Mouse (Mus musculus) limb, embryonic 15.5 days (tissue): Measurements from ENCODE around the gene Btnl10. TPM values are rescaled to one million over a fixed set of nuclear protein-coding genes. Genes with fewer than 3 reads are reported as not detected.

ENCODE experiments used
- ATAC-seq: fragments of 200-750 bp; cut with Nextera tagmentation; 2 replicates; pipeline ENCODE4 v1.8.0; 2017; ENCODE audit warnings: low read depth, moderate TSS enrichment; ENCODE audit not compliant: insufficient number of reproducible peaks, low FRiP score, low TSS enrichment
- H3K27ac ChIP-seq: fragments of 300-500 bp; sonication (generic); 2 replicates; pipeline ENCODE4 v1.5.1; 2015; ENCODE audit warnings: moderate library complexity, mild to moderate bottlenecking, inconsistent platforms
- H3K27me3 ChIP-seq: fragments of 300-500 bp; sonication (generic); 2 replicates; pipeline ENCODE4 v1.6.1; 2015; ENCODE audit warnings: inconsistent platforms
- H3K36me3 ChIP-seq: fragments of 300-500 bp; sonication (generic); 2 replicates; pipeline ENCODE4 v1.6.1; 2015; ENCODE audit warnings: inconsistent platforms
- H3K4me1 ChIP-seq: fragments of 300-500 bp; sonication (generic); 2 replicates; pipeline ENCODE4 v1.6.1; 2015; ENCODE audit warnings: inconsistent platforms
- H3K4me2 ChIP-seq: fragments of 300-500 bp; sonication (generic); 2 replicates; pipeline ENCODE4 v1.6.1; 2015; ENCODE audit warnings: mild to moderate bottlenecking, inconsistent platforms
- H3K4me3 ChIP-seq: fragments of 300-500 bp; sonication (generic); 2 replicates; pipeline ENCODE4 v1.5.1; 2015; ENCODE audit warnings: mild to moderate bottlenecking, inconsistent platforms
- H3K9ac ChIP-seq: fragments of 300-500 bp; sonication (generic); 2 replicates; pipeline ENCODE4 v1.6.1; 2015; ENCODE audit warnings: inconsistent platforms
- H3K9me3 ChIP-seq: fragments of 300-500 bp; sonication (generic); 2 replicates; pipeline ENCODE4 v1.6.1; 2016; ENCODE audit warnings: inconsistent platforms
- WGBS: fragments of 180-500 bp; shearing (Covaris S2); methylation state at CpG from one replicate; pipeline ENCODE4 v1.1.7; 2015; 5-methylcytosine and 5-hydroxymethylcytosine counted together
- polyA plus RNA-seq: library from polyadenylated mRNA; unstranded; fragments of >200 nt; fragmentation: Nextera tagmentation; extraction: Ambion mirVana; gene quantifications from 2 replicates; pipeline ENCODE4 v1.2.1, GENCODE M21; 2015

Gene Btnl10
- polyA plus RNA-seq, 1 experiment from 2014 or later: 0.19 TPM

- WGBS: 36% methylated on average over 17 of the region's 17 CpGs
- peaks cover 10% of the 10 kb centered on the region for H3K4me1 ChIP-seq
- no peak for ATAC-seq
- peaks cover 36% of the 10 kb centered on the region for H3K27me3 ChIP-seq
- H3K36me3 ChIP-seq: peaks cover 6% of the 10 kb centered on the region
- H3K27ac ChIP-seq: no peak overlapping the region
- H3K4me2 ChIP-seq: no peak overlapping the region
- no peaks in the 10 kb centered on the region for H3K9me3 ChIP-seq
- H3K4me3 ChIP-seq: no peak overlapping the region
- H3K9ac ChIP-seq: no peak overlapping the region
Observed at GRCm38 (mm10) chr11:58963543-58963942, 45.8 kb downstream of the Btnl10 start.

- H3K9me3 ChIP-seq: no peaks in the 10 kb centered on the region
- WGBS: 82% methylated on average over 7 of the region's 7 CpGs
Observed at GRCm38 (mm10) chr11:58964216-58964615, 46.5 kb downstream of the Btnl10 start.

GRCm38 (mm10) chr11:58965001-58965760, 47.5 kb downstream of the Btnl10 start:
- H3K27ac ChIP-seq: no peak overlapping the region
- WGBS: 47% methylated on average over 12 of the region's 12 CpGs
- H3K4me1 ChIP-seq: peaks cover 1% of the 10 kb centered on the region; the same call in 1 of the 2 replicates
- H3K4me3 ChIP-seq: no peak overlapping the region
- H3K9me3 ChIP-seq: no peaks in the 10 kb centered on the region
- no peak for ATAC-seq
- no peak overlapping the region for H3K9ac ChIP-seq
- no peak overlapping the region for H3K4me2 ChIP-seq
- peaks cover 13% of the 10 kb centered on the region for H3K36me3 ChIP-seq
- peaks cover 36% of the 10 kb centered on the region for H3K27me3 ChIP-seq

More at GRCm38 (mm10) chr11:58964216-58964615, 46.5 kb downstream of the Btnl10 start:
- no peak for ATAC-seq
- Histone ChIP-seq H3K9ac (no peak overlapping the region), H3K4me1 (peaks cover 10% of the 10 kb centered on the region), H3K27ac (no peak overlapping the region), H3K4me3 (no peak overlapping the region), H3K27me3 (peaks cover 36% of the 10 kb centered on the region), H3K4me2 (no peak overlapping the region), H3K36me3 (peaks cover 6% of the 10 kb centered on the region)

GRCm38 (mm10) chr11:58967346-58967745, 49.6 kb downstream of the Btnl10 start:
- no peak for ATAC-seq
- no peak overlapping the region for H3K27ac ChIP-seq
- H3K36me3 ChIP-seq: peaks cover 26% of the 10 kb centered on the region
- H3K4me3 ChIP-seq: no peak overlapping the region
- no peaks in the 10 kb centered on the region for H3K9me3 ChIP-seq
- H3K9ac ChIP-seq: no peak overlapping the region
- H3K27me3 ChIP-seq: peaks cover 22% of the 10 kb centered on the region
- WGBS: 98% methylated on average over 1 of the region's 1 CpGs
- no peak overlapping the region for H3K4me2 ChIP-seq
- H3K4me1 ChIP-seq: no peaks in the 10 kb centered on the region

- no peaks in the 10 kb centered on the region for H3K4me1 ChIP-seq
- H3K36me3 ChIP-seq: peaks cover 29% of the 10 kb centered on the region
- H3K9me3 ChIP-seq: no peaks in the 10 kb centered on the region
- no peak for ATAC-seq
- WGBS: 83% methylated on average over 7 of the region's 7 CpGs
- H3K27ac ChIP-seq: no peak overlapping the region
- peaks cover 13% of the 10 kb centered on the region for H3K27me3 ChIP-seq
- H3K4me3 ChIP-seq: no peak overlapping the region
- no peak overlapping the region for H3K4me2 ChIP-seq
- no peak overlapping the region for H3K9ac ChIP-seq
Observed at GRCm38 (mm10) chr11:58968551-58968950, 50.8 kb downstream of the Btnl10 start.

GRCm38 (mm10) chr11:58969027-58969426, 51.3 kb downstream of the Btnl10 start:
- Histone ChIP-seq H3K4me1 (no peaks in the 10 kb centered on the region), H3K4me2 (no peak overlapping the region), H3K36me3 (peaks cover 29% of the 10 kb centered on the region), H3K27me3 (peaks cover 8% of the 10 kb centered on the region), H3K4me3 (no peak overlapping the region), H3K27ac (no peak overlapping the region), H3K9me3 (no peaks in the 10 kb centered on the region), H3K9ac (no peak overlapping the region)
- ATAC-seq: no peak
- WGBS: 85% methylated on average over 8 of the region's 8 CpGs

GRCm38 (mm10) chr11:58969659-58970058, 52.0 kb downstream of the Btnl10 start:
- WGBS: 75% methylated on average over 6 of the region's 6 CpGs
- ATAC-seq: no peak
- Histone ChIP-seq H3K4me2 (no peak overlapping the region), H3K27me3 (peaks cover 3% of the 10 kb centered on the region; the same call in 1 of the 2 replicates), H3K27ac (no peak overlapping the region), H3K36me3 (peaks cover 33% of the 10 kb centered on the region), H3K4me3 (no peak overlapping the region), H3K9me3 (no peaks in the 10 kb centered on the region), H3K9ac (no peak overlapping the region), H3K4me1 (no peaks in the 10 kb centered on the region)

GRCm38 (mm10) chr11:58970831-58971530, 53.3 kb downstream of the Btnl10 start:
- H3K9ac ChIP-seq: no peak overlapping the region
- no peaks in the 10 kb centered on the region for H3K9me3 ChIP-seq
- peaks cover 35% of the 10 kb centered on the region for H3K36me3 ChIP-seq
- no peaks in the 10 kb centered on the region for H3K4me1 ChIP-seq
- WGBS: 87% methylated on average over 21 of the region's 21 CpGs
- H3K27ac ChIP-seq: no peak overlapping the region
- H3K4me3 ChIP-seq: no peak overlapping the region
- peak; percentile 53 for ATAC-seq
- no peak overlapping the region for H3K4me2 ChIP-seq
- no peaks in the 10 kb centered on the region for H3K27me3 ChIP-seq

GRCm38 (mm10) chr11:58971796-58972195, 54.1 kb downstream of the Btnl10 start:
- H3K36me3 ChIP-seq: peaks cover 35% of the 10 kb centered on the region
- no peak overlapping the region for H3K4me3 ChIP-seq
- no peaks in the 10 kb centered on the region for H3K27me3 ChIP-seq
- no peak for ATAC-seq
- H3K9ac ChIP-seq: no peak overlapping the region
- 95% methylated on average over 3 of the region's 3 CpGs for WGBS
- H3K4me2 ChIP-seq: no peak overlapping the region
- no peaks in the 10 kb centered on the region for H3K9me3 ChIP-seq
- H3K4me1 ChIP-seq: peaks cover under 1% of the 10 kb centered on the region; the same call in 1 of the 2 replicates
- H3K27ac ChIP-seq: no peak overlapping the region

- Histone ChIP-seq H3K4me2 (no peak overlapping the region), H3K9ac (no peak overlapping the region), H3K36me3 (peaks cover 29% of the 10 kb centered on the region), H3K9me3 (no peaks in the 10 kb centered on the region), H3K27me3 (no peaks in the 10 kb centered on the region), H3K27ac (no peak overlapping the region), H3K4me3 (no peak overlapping the region), H3K4me1 (peaks cover 15% of the 10 kb centered on the region)
- 90% methylated on average over 3 of the region's 3 CpGs for WGBS
- no peak for ATAC-seq
Observed at GRCm38 (mm10) chr11:58974414-58974813, 56.7 kb downstream of the Btnl10 start.
